Mouse (Mus musculus): ENCODE measurements around the gene Lin37.

Gene Lin37

GRCm38 (mm10) chr7:30559443-30559954 lies at the start of gene Lin37:
Gene Lin37, minus strand, starts transcription at chr7:30559838.
- DNase-seq (ENCODE audit: low read depth): peak; percentile 100

DNA sequence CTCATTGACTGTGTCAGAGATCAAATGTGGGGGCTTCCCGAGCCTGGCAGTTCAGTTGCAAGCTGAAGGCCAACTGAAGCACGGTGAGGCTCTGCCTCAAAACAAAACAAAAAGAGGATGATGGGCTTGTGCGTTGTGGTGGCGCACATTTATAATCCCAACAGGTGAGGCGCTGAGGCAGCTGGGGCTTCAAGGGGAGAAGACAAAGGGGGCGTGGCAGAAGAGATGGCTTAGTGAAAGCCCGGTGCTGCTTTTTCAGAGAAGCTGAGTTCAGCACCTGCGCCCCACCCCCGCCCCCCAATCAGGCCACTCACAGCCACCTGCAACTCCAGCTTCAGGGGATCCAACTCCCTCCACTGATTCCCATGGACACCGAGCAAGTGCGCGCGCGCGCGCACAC lies 48.8 kb upstream of the Lin37 start:
- no peak for DNase-seq (ENCODE audit: low read depth)

- DNase-seq (ENCODE audit: low read depth): no peak
Observed at GRCm38 (mm10) chr7:30607706-30608309, 48.2 kb upstream of the Lin37 start.

GRCm38 (mm10) chr7:30604944-30605343 lies 45.3 kb upstream of the Lin37 start:
- no peak for DNase-seq (ENCODE audit: low read depth)

- no peak for DNase-seq (ENCODE audit: low read depth)
Observed at GRCm38 (mm10) chr7:30604424-30604823, 44.8 kb upstream of the Lin37 start.

- DNase-seq (ENCODE audit: low read depth): no peak
Observed at GRCm38 (mm10) chr7:30602583-30602982, 42.9 kb upstream of the Lin37 start.

DNA sequence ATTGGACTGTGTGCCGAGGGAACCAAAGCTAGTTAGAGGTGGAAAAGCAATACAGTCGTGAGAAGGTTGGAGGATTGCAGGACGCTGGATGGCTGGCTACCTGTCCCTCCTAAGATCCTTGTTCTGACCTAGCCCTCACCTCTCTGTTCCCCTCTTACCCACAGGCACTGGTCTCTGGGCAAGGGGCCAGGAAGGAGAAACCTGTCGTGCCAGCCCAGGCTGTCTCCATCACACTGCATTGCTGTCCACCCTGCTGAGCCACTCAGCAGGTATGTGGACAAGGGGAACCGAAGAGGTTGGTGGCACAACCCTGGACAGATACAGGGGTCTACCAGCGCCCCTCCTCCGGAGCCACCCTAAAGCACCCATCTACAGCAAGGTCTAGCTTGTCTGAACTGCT lies 41.0 kb upstream of the Lin37 start:
- no peak for DNase-seq (ENCODE audit: low read depth)

- DNase-seq (ENCODE audit: low read depth): no peak
Observed at GRCm38 (mm10) chr7:30599933-30600353, 40.3 kb upstream of the Lin37 start.

- no peak for DNase-seq (ENCODE audit: low read depth)
Observed at GRCm38 (mm10) chr7:30598786-30599185, 39.1 kb upstream of the Lin37 start, which contains the start of gene Zbtb32. Gene Zbtb32, minus strand, starts transcription at chr7:30598909.

DNA sequence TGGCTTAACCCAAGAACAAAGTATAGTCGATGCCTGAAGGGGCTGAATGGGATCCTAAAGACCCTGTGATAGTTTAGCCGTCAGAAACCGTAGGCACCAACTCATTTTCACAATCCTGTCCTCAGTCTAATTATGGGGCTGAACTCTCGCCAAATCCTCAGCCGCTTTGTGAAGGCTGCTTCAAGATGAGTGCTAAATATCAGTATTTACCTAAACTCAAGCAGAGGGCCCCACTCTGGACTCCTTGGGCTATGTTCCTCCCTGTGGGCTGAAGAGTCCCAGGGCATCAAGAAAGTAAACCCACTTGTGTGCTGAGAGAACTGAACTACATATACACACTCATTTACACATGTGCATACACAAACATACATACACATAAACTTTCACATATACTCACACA lies 37.2 kb upstream of the Lin37 start:
- DNase-seq (ENCODE audit: low read depth): no peak

- no peak for DNase-seq (ENCODE audit: low read depth)
Observed at GRCm38 (mm10) chr7:30596093-30596492, 36.5 kb upstream of the Lin37 start.

DNA sequence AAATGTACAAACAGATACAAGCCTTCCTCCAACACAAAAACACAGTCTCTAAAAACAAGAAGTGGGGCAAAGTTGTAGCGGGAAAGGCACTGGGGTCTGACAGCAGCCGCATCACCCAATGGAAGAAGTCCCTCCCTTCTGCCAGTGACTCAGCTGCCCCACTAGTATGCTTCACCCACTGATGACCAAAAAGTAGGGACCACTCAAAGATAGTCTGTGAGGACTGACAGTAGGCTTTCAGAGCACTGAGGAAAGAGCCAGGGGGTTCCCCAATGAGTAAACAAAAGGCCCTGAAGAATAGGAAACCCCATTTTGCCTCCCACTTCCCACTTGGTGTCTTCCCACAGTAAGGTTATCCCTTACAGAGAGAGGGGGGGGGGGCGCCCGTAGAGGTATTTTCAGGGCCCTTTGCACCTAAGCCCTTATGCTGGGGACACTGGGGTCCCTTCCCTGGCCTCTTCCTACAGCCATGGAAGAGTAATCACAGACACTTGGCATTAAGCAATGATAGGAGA lies 34.9 kb upstream of the Lin37 start:
- DNase-seq (ENCODE audit: low read depth): no peak

GRCm38 (mm10) chr7:30593579-30594509 lies 34.2 kb upstream of the Lin37 start:
- no peak for DNase-seq (ENCODE audit: low read depth)

GRCm38 (mm10) chr7:30592772-30593423 lies 33.3 kb upstream of the Lin37 start:
- DNase-seq (ENCODE audit: low read depth): no peak

GRCm38 (mm10) chr7:30591605-30591951 lies 31.9 kb upstream of the Lin37 start:
- DNase-seq (ENCODE audit: low read depth): no peak

DNA sequence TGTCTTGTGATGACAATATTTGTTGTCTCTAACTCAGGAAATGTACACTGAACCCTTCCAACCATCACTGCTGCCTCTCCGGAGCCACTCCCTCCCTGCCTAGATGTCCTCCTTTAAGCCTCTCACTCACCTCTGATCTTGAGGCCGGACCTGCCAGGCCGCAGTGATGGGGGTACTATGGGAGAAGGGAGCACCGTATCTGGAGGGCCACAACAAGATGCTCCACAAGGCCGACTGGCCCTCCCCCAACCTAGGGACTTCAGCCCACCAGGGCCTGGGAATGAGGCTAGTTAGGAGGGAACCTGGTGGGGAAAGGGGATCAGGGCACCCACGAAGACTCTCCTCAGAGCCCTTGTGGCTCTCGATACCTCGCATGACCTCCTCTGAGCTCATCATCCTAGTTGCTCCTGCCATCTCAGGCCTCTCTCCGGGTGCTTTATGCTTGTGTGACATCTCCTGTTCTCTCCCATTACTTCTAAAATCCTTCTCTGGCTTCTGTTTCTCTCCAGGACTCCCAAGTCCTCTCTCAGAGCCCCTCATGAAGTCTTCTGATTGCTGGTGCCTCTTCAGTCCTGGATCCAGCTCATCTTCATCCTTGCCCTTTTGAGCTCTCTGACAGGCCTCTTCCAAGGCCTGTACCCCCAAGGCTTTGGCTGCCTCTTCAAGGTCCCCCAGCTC lies 31.4 kb upstream of the Lin37 start:
- DNase-seq (ENCODE audit: low read depth): no peak

GRCm38 (mm10) chr7:30589435-30590301 lies 30.0 kb upstream of the Lin37 start:
- peak; percentile 58 for DNase-seq (ENCODE audit: low read depth)

- DNase-seq (ENCODE audit: low read depth): peak; percentile 98
Observed at GRCm38 (mm10) chr7:30588676-30589434, 29.2 kb upstream of the Lin37 start, which contains the start of gene Kmt2b. Gene Kmt2b, minus strand, starts transcription at chr7:30588726.

DNA sequence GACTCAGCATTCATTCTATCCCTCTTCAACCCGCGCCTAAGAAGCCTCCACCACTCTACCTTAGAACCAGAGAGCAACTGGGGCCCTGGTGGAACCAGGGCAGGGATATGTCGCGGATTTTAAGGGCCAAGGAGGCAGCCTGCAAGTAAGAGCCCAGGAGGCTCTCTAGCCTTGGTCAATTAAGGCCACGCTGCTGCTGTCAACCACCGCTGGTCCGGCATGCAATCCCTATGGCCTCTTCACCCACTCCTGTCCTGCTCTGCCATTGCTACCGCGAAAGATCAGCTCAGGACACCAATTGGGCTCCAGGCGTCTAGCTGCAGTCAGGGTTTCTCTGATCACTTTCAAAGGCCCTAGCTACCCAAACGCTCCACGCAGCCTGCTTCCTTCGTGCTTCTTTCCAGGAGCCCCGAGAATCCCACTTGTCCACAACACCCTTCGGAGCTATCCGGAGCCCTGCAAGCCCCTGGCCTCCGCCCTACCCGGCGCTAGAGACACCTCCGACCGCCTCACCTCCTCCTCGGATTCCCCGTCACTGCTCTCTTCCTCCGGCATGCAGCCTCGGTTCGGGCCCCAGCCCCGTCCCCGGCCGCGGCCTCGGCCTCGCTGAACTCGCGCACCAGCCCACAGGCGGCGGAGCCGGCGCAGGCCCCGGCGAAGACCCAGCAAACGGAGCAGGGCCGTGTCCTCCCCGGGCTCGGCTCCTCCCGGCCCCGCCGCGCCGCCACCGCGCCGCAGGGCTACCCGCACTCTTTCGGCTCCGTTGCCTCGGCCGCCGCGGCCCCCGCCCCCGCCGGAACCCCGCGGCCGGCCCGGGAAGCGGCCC lies 28.4 kb upstream of the Lin37 start:
- no peak for DNase-seq (ENCODE audit: low read depth)

All from fibroblast of lung, adult 2 months (primary cell).